Mouse (Mus musculus): ENCODE data around the gene Morc1. TPM values are rescaled to one million over a fixed set of nuclear protein-coding genes. Genes with fewer than 3 reads are reported as not detected.

The Morc1 gene
- total and polyA plus RNA-seq, 2 experiments from 2014 or later: 0.06 TPM; not detected in 1

- no peak overlapping the region for H3K9ac ChIP-seq
- TF ChIP-seq CTCF (IDR thresholded peaks at IDR 0.05; ENCODE audit: low read depth): no peak
Observed at GRCm38 (mm10) chr16:48424069-48424468, 7.0 kb upstream of the Morc1 start.

GRCm38 (mm10) chr16:48429427-48429826 lies 1.6 kb upstream of the Morc1 start:
- H3K27me3 ChIP-seq (ENCODE audit: insufficient read depth, low read length): no peaks in the 10 kb centered on the region
- DNase-seq: peak; percentile 13
- 44% methylated on average over 1 of the region's 1 CpGs for WGBS

More at GRCm38 (mm10) chr16:48424069-48424468, 7.0 kb upstream of the Morc1 start:
- ATAC-seq (no peak), DNase-seq (no peak)
- Histone ChIP-seq H3K36me3 (ENCODE audit: insufficient read depth) (no peaks in the 10 kb centered on the region), H3K4me3 (ENCODE audit: low read depth, low read length) (no peak overlapping the region), H3K4me1 (ENCODE audit: insufficient read depth) (0 out of 2 replicates have a peak, but pooled peaks cover under 1% of the 10 kb centered on the region), H3K4me2 (ENCODE audit: low read depth) (no peak overlapping the region), H3K9me3 (ENCODE audit: low read length) (no peaks in the 10 kb centered on the region), H3K27me3 (ENCODE audit: insufficient read depth, low read length) (no peaks in the 10 kb centered on the region), H3K27ac (ENCODE audit: low read depth, low read length) (no peak overlapping the region)
- WGBS: 80% methylated on average over 4 of the region's 4 CpGs

GRCm38 (mm10) chr16:48435454-48435853 lies 4.4 kb downstream of the Morc1 start:
- no peaks in the 10 kb centered on the region for H3K4me1 ChIP-seq (ENCODE audit: insufficient read depth)
- WGBS: 25% methylated on average over 1 of the region's 1 CpGs
- H3K27me3 ChIP-seq (ENCODE audit: insufficient read depth, low read length): no peaks in the 10 kb centered on the region
- no peak overlapping the region for H3K4me3 ChIP-seq (ENCODE audit: low read depth, low read length)
- H3K27ac ChIP-seq (ENCODE audit: low read depth, low read length): no peak overlapping the region
- H3K36me3 ChIP-seq (ENCODE audit: insufficient read depth): no peaks in the 10 kb centered on the region
- TF ChIP-seq CTCF (IDR thresholded peaks at IDR 0.05; ENCODE audit: low read depth): no peak
- no peak overlapping the region for H3K4me2 ChIP-seq (ENCODE audit: low read depth)
- DNase-seq (no peak), ATAC-seq (no peak)
- no peaks in the 10 kb centered on the region for H3K9me3 ChIP-seq (ENCODE audit: low read length)
- no peak overlapping the region for H3K9ac ChIP-seq

More at GRCm38 (mm10) chr16:48429427-48429826, 1.6 kb upstream of the Morc1 start:
- Histone ChIP-seq H3K4me1 (ENCODE audit: insufficient read depth) (0 out of 2 replicates have a peak, but pooled peaks cover 6% of the 10 kb centered on the region), H3K4me2 (ENCODE audit: low read depth) (no peak overlapping the region), H3K27ac (ENCODE audit: low read depth, low read length) (no peak overlapping the region), H3K36me3 (ENCODE audit: insufficient read depth) (no peaks in the 10 kb centered on the region), H3K9me3 (ENCODE audit: low read length) (no peaks in the 10 kb centered on the region), H3K4me3 (ENCODE audit: low read depth, low read length) (no peak overlapping the region), H3K9ac (no peak overlapping the region)
- ATAC-seq: peak; percentile 29; the same call in 1 of the 2 replicates
- TF ChIP-seq CTCF (IDR thresholded peaks at IDR 0.05; ENCODE audit: low read depth): no peak

GRCm38 (mm10) chr16:48437476-48437875 lies 6.4 kb downstream of the Morc1 start:
- DNase-seq: no peak
- no peaks in the 10 kb centered on the region for H3K9me3 ChIP-seq (ENCODE audit: low read length)
- TF ChIP-seq CTCF (IDR thresholded peaks at IDR 0.05; ENCODE audit: low read depth): no peak

GRCm38 (mm10) chr16:48444589-48444988 lies 13.6 kb downstream of the Morc1 start:
- no peak overlapping the region for H3K4me2 ChIP-seq (ENCODE audit: low read depth)
- TF ChIP-seq CTCF (IDR thresholded peaks at IDR 0.05; ENCODE audit: low read depth): no peak
- no peak overlapping the region for H3K4me3 ChIP-seq (ENCODE audit: low read depth, low read length)
- H3K27ac ChIP-seq (ENCODE audit: low read depth, low read length): no peak overlapping the region
- H3K4me1 ChIP-seq (ENCODE audit: insufficient read depth): no peaks in the 10 kb centered on the region
- H3K9me3 ChIP-seq (ENCODE audit: low read length): no peaks in the 10 kb centered on the region
- DNase-seq: no peak
- H3K27me3 ChIP-seq (ENCODE audit: insufficient read depth, low read length): no peaks in the 10 kb centered on the region
- H3K9ac ChIP-seq: no peak overlapping the region
- H3K36me3 ChIP-seq (ENCODE audit: insufficient read depth): no peaks in the 10 kb centered on the region
- 97% methylated on average over 5 of the region's 5 CpGs for WGBS
- ATAC-seq: no peak

More at GRCm38 (mm10) chr16:48437476-48437875, 6.4 kb downstream of the Morc1 start:
- Histone ChIP-seq H3K4me2 (ENCODE audit: low read depth) (no peak overlapping the region), H3K9ac (no peak overlapping the region), H3K36me3 (ENCODE audit: insufficient read depth) (no peaks in the 10 kb centered on the region), H3K4me1 (ENCODE audit: insufficient read depth) (no peaks in the 10 kb centered on the region), H3K27me3 (ENCODE audit: insufficient read depth, low read length) (no peaks in the 10 kb centered on the region), H3K4me3 (ENCODE audit: low read depth, low read length) (no peak overlapping the region), H3K27ac (ENCODE audit: low read depth, low read length) (no peak overlapping the region)
- ATAC-seq: no peak

GRCm38 (mm10) chr16:48446161-48446925 lies 15.3 kb downstream of the Morc1 start:
- Histone ChIP-seq H3K27ac (ENCODE audit: low read depth, low read length) (no peak overlapping the region), H3K9me3 (ENCODE audit: low read length) (no peaks in the 10 kb centered on the region), H3K4me1 (ENCODE audit: insufficient read depth) (no peaks in the 10 kb centered on the region), H3K36me3 (ENCODE audit: insufficient read depth) (no peaks in the 10 kb centered on the region), H3K27me3 (ENCODE audit: insufficient read depth, low read length) (no peaks in the 10 kb centered on the region), H3K9ac (no peak overlapping the region), H3K4me2 (ENCODE audit: low read depth) (no peak overlapping the region), H3K4me3 (ENCODE audit: low read depth, low read length) (no peak overlapping the region)
- ATAC-seq (no peak), DNase-seq (no peak)
- no peak for TF ChIP-seq CTCF (IDR thresholded peaks at IDR 0.05; ENCODE audit: low read depth)
- 73% methylated on average over 8 of the region's 8 CpGs for WGBS

- no peaks in the 10 kb centered on the region for H3K9me3 ChIP-seq (ENCODE audit: low read length)
- H3K4me2 ChIP-seq (ENCODE audit: low read depth): no peak overlapping the region
- no peaks in the 10 kb centered on the region for H3K36me3 ChIP-seq (ENCODE audit: insufficient read depth)
- H3K27me3 ChIP-seq (ENCODE audit: insufficient read depth, low read length): no peaks in the 10 kb centered on the region
- H3K27ac ChIP-seq (ENCODE audit: low read depth, low read length): no peak overlapping the region
- 90% methylated on average over 3 of the region's 3 CpGs for WGBS
- H3K4me3 ChIP-seq (ENCODE audit: low read depth, low read length): no peak overlapping the region
- no peak for ATAC-seq
- no peak for TF ChIP-seq CTCF (IDR thresholded peaks at IDR 0.05; ENCODE audit: low read depth)
- no peak for DNase-seq
- no peaks in the 10 kb centered on the region for H3K4me1 ChIP-seq (ENCODE audit: insufficient read depth)
- no peak overlapping the region for H3K9ac ChIP-seq
Observed at GRCm38 (mm10) chr16:48453264-48453663, 22.2 kb downstream of the Morc1 start.

Data from forebrain, postnatal 0 days (tissue).